Mouse (Mus musculus) ES-E14 (cell line): ENCODE data around the gene Ctc1. TPM values are rescaled to one million over a fixed set of nuclear protein-coding genes. Genes with fewer than 3 reads are reported as not detected.

Source experiments
- DNase-seq: peaks from one replicate; pipeline ENCODE4 v3.0.0-alpha.2; 2013; ENCODE audit warnings: low read depth, low spot score
- H3K27ac ChIP-seq: 2 replicates; pipeline ENCODE4 v1.5.1; 2012; ENCODE audit warnings: low read depth, mild to moderate bottlenecking, low read length, moderate library complexity, mixed read lengths; ENCODE audit not compliant: poor library complexity, insufficient read depth, severe bottlenecking
- H3K36me3 ChIP-seq: 2 replicates; pipeline ENCODE4 v1.6.1; 2012; ENCODE audit warnings: mild to moderate bottlenecking, low read length, moderate library complexity, mixed read lengths; ENCODE audit not compliant: control insufficient read depth, poor library complexity, insufficient read depth, severe bottlenecking
- H3K4me1 ChIP-seq, 2 experiments: fragments of 150-350 bp in 1 of 2; sonication (generic) in 1 of 2; 2 replicates each; pipeline ENCODE4 v1.6.1; 2012; ENCODE audit warnings: low read length in 2 of 2, mild to moderate bottlenecking in 1 of 2, mixed read lengths in 1 of 2; ENCODE audit not compliant: control insufficient read depth in 2 of 2, insufficient read depth in 2 of 2, poor library complexity in 1 of 2
- H3K4me3 ChIP-seq, 2 experiments: fragments of 150-350 bp in 1 of 2; sonication (generic) in 1 of 2; 2 replicates each; pipeline ENCODE4 v1.5.1; 2012; ENCODE audit warnings: low read length in 2 of 2, low read depth in 1 of 2, mild to moderate bottlenecking in 1 of 2, mixed read lengths in 1 of 2; ENCODE audit not compliant: insufficient read depth in 1 of 2, poor library complexity in 1 of 2, severe bottlenecking in 1 of 2
- H3K9ac ChIP-seq: 2 replicates; pipeline ENCODE4 v1.6.1; 2012; ENCODE audit warnings: low read depth, mild to moderate bottlenecking, low read length, mixed read lengths; ENCODE audit not compliant: poor library complexity, insufficient read depth, severe bottlenecking
- H3K9me3 ChIP-seq: fragments of 150-350 bp; sonication (generic); 2 replicates; pipeline ENCODE4 v1.6.1; 2012; ENCODE audit warnings: low read depth, mild to moderate bottlenecking, low read length; ENCODE audit not compliant: control insufficient read depth, insufficient read depth
- CHD2 ChIP-seq: IDR thresholded peaks from 2 replicates; pipeline ENCODE4 v1.6.1; 2014; ENCODE audit warnings: mild to moderate bottlenecking, low read depth, low read length, inconsistent platforms
- HCFC1 ChIP-seq: IDR thresholded peaks from 2 replicates; pipeline ENCODE4 v1.6.1; 2012; ENCODE audit warnings: low read length, inconsistent platforms, borderline replicate concordance; ENCODE audit not compliant: insufficient read depth
- MAFK ChIP-seq: IDR thresholded peaks from 2 replicates; pipeline ENCODE4 v1.6.1; 2014; ENCODE audit warnings: mild to moderate bottlenecking, low read depth, low read length, inconsistent platforms; ENCODE audit not compliant: insufficient read depth
- ZC3H11A ChIP-seq: IDR thresholded peaks from 2 replicates; pipeline ENCODE4 v1.6.1; 2012; ENCODE audit warnings: low read depth, mild to moderate bottlenecking, inconsistent platforms, low read length, borderline replicate concordance
- ZNF384 ChIP-seq: IDR thresholded peaks from 2 replicates; pipeline ENCODE4 v1.6.1; 2012; ENCODE audit warnings: low read depth, low read length, inconsistent platforms
- in situ Hi-C, 2 experiments: fragments of 600-800 bp; cut with MboI; formaldehyde crosslinking; loops; one replicate each; pipeline ENCODE4 v1.15.1; 2025; ENCODE audit warnings: low sequenced_read_pairs in 2 of 2, inconsistent platforms in 1 of 2; ENCODE audit not compliant: unreplicated experiment in 2 of 2
- total RNA-seq: library from RNA; depleted of rRNA; stranded (reverse); fragments of 300-350 nt; gene quantifications from 2 replicates; pipeline ENCODE4 v1.2.3, GENCODE M21; 2012; rRNA removed

The Ctc1 gene
- total RNA-seq, 1 experiment, result 50.9 TPM

GRCm38 (mm10) chr11:69080855-69081222, 65.1 kb downstream of the Ctc1 start:
- Histone ChIP-seq H3K27ac (no peak overlapping the region), H3K9ac (no peak overlapping the region), H3K4me1 (peaks cover 0 to 8% of the 10 kb centered on the region in 2 experiments; a peak in 1 of 4 replicates), H3K36me3 (no peaks in the 10 kb centered on the region), H3K4me3 (no peak overlapping the region), H3K9me3 (no peaks in the 10 kb centered on the region)
- no peak for TF ChIP-seq CHD2
- TF ChIP-seq HCFC1, result no peak
- no peak for TF ChIP-seq ZNF384
- no peak for TF ChIP-seq ZC3H11A
- TF ChIP-seq MAFK, result no peak
- DNase-seq, result no peak
- in situ Hi-C loops, result no loop called here

GRCm38 (mm10) chr11:69081613-69082012, 65.9 kb downstream of the Ctc1 start:
- H3K9me3 ChIP-seq, result no peaks in the 10 kb centered on the region
- no peak overlapping the region for H3K9ac ChIP-seq
- no peak overlapping the region for H3K4me3 ChIP-seq
- in situ Hi-C loops, result no loop called here
- no peak overlapping the region for H3K27ac ChIP-seq
- no peak for DNase-seq
- peaks cover 0 to 12% of the 10 kb centered on the region in 2 experiments; a peak in 1 of 4 replicates for H3K4me1 ChIP-seq
- TF ChIP-seq HCFC1 (no peak), ZC3H11A (no peak), CHD2 (no peak), MAFK (no peak), ZNF384 (no peak)
- H3K36me3 ChIP-seq, result no peaks in the 10 kb centered on the region

- Histone ChIP-seq H3K27ac (no peak overlapping the region), H3K9me3 (no peaks in the 10 kb centered on the region), H3K9ac (no peak overlapping the region), H3K36me3 (no peaks in the 10 kb centered on the region), H3K4me3 (no peak overlapping the region), H3K4me1 (peaks cover 0 to 19% of the 10 kb centered on the region in 2 experiments; a peak in 1 of 4 replicates)
- no peak for DNase-seq
- in situ Hi-C loops, result no loop called here
- TF ChIP-seq CHD2, result no peak
- TF ChIP-seq HCFC1, result no peak
- TF ChIP-seq ZC3H11A, result no peak
- no peak for TF ChIP-seq ZNF384
- TF ChIP-seq MAFK, result no peak
Measured at GRCm38 (mm10) chr11:69085608-69086007, 69.9 kb downstream of the Ctc1 start.

Other genes starting within 250 kb of the Ctc1 start
- 24.9 and 40.1 TPM in 2 replicates for gene Ndel1, start 144.1 kb upstream of the Ctc1 start, total RNA-seq
- gene Rnf222, start 127.4 kb upstream of the Ctc1 start, total RNA-seq, result 0.09 TPM in 1 of 2 replicates, not detected in the other
- 2,753 and 2,889 TPM in 2 replicates for gene Rpl26, start 114.3 kb upstream of the Ctc1 start, total RNA-seq
- gene Odf4, start 88.8 kb upstream of the Ctc1 start, total RNA-seq, result not detected in 2 replicates
- 2.5 and 3.1 TPM in 2 replicates for gene Arhgef15, start 58.4 kb upstream of the Ctc1 start, total RNA-seq
- gene Slc25a35, start 47.8 kb upstream of the Ctc1 start, total RNA-seq, result 2.7 and 3.3 TPM in 2 replicates
- 90.7 and 107 TPM in 2 replicates for gene Rangrf, start 40.7 kb upstream of the Ctc1 start, total RNA-seq
- 119 and 149 TPM in 2 replicates for gene Pfas, start 7.5 kb upstream of the Ctc1 start, total RNA-seq
- gene Aurkb, start 29.7 kb downstream of the Ctc1 start, total RNA-seq, result 71.7 and 81.1 TPM in 2 replicates
- 4.5 and 6.2 TPM in 2 replicates for gene Borcs6, start 43.8 kb downstream of the Ctc1 start, total RNA-seq
- 38.6 and 38.8 TPM in 2 replicates for gene Tmem107, start 54.9 kb downstream of the Ctc1 start, total RNA-seq
- 7.1 and 9.0 TPM in 2 replicates for gene Vamp2, start 72.6 kb downstream of the Ctc1 start, total RNA-seq
- gene Per1, start 79.3 kb downstream of the Ctc1 start, total RNA-seq, result 6.0 and 8.6 TPM in 2 replicates
- not detected in 2 replicates for gene Hes7, start 104.5 kb downstream of the Ctc1 start, total RNA-seq
- not detected in 2 replicates for gene 9130213A22Rik, start 106.7 kb downstream of the Ctc1 start, total RNA-seq
- gene Aloxe3, start 110.0 kb downstream of the Ctc1 start, total RNA-seq, result 0.49 and 1.4 TPM in 2 replicates
- 0.21 and 0.22 TPM in 2 replicates for gene Alox12b, start 141.1 kb downstream of the Ctc1 start, total RNA-seq
- gene Alox8, start 181.9 kb downstream of the Ctc1 start, total RNA-seq, result 0.85 and 1.6 TPM in 2 replicates
- 0.05 and 0.09 TPM in 2 replicates for gene Gucy2e, start 221.1 kb downstream of the Ctc1 start, total RNA-seq